Mouse (Mus musculus): ENCODE measurements around the gene Angptl4.
"Not testable (repeated sequence)": the region's sequence is repeated elsewhere in the genome, so short reads cannot be mapped to it uniquely, and the experiment has no call there.

The Angptl4 gene

DNA sequence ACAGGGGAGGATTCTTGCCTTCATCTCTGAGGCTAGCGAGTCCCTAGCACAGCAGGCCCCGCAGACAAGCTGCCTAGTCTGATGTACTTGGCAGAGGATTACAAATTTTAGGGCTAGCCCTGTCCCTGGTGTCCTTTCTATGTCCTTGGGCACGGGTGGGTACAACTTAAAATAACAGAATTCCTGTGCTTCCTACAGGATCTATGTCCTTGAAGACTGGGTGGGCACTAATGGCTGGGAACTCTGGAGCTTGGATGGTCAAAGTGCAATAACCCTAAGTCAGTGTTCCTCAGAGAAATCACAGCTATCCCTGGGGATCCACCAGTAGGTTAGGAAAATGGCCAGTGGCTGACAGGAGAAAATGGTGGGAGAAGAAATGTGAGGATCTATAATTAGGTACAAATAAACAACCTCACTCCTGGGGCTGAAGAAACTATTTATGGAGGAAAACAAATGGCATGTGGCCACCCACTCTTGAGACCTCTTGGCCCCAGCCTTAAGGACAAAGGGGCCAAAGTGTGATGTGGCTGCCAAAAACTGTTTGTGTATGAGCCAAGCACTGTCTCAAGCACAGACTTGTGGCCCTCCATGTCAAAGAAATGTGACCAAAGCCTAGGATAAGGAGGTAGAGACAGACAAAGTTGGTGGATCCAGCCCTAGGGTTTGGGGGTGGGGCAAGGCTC is 25.4 kb downstream of the Angptl4 start:
- DNase-seq (ENCODE audit: low spot score in 2 of 2) = no peak

DNA sequence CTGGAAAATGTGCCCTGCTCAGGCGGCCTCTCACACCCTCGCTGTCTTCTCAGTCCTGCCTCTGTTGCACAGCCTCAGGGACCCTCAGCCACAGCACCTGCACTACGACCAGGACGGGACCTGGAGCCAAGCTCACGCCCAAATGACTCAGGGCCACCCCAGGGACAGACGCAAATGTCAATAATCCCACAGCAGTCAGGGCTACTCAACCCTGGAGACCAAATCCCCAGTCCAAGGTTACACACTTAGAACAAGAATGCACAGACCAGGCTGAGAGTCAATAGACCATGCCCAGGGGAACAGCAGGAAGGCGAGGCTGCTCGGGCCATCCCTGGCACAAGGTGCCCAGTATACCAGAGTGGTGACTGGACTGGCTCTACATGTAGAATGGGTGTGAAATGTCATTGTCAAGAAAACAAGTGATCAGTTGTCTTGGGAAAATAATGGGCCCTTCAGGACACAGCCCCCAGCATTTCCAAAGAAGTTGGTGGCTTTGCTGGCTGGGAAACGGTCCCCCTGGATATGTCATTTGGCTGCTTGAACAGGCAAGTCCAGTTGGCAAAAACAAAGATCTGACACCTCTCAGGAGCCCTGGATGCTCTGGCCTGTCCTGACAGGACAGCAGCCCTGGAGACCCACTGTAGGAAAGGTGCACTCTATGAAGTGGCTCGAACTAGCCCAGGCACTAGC is 26.1 kb downstream of the Angptl4 start:
- DNase-seq (ENCODE audit: low spot score in 2 of 2) = no peak

DNA sequence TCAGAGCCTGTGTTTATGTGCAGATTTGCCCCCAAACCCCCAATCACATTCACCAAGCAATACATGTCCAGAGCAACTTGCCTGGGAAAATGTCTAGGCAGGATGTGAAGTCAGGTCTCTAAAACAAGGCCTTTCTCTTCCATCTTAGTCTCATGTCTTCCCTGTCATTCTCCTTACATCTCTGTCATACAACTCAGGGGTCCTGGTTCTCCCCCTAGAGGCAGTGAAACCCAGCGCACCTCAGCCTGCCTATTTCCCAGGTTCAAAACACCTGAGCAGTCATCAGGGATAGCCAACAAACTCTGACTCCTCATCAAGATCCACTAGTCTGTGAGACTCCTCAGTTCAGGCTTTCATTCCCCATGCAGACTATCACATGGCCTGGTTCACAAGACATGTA is 27.0 kb downstream of the Angptl4 start:
- DNase-seq (ENCODE audit: low spot score in 2 of 2) = no peak

DNA sequence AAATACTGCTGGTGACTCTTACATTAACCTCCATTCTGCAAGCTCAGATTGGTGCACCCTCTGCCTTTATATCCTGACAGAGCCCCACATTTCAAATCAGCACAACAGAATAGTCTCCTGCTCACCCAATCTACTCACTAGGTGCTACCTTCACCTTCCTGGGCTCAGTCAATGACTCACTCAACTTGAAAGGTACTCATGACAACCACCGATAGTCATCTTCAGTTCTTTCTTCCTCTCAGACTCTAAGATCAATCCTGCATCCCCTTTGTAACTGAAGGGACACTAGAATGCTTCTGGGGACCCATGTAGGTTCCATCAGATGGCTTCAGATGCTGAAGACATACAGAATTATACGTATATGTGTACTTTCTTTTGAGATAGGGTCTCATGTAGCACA is 29.3 kb downstream of the Angptl4 start:
- no peak for DNase-seq (ENCODE audit: low spot score in 2 of 2)

DNA sequence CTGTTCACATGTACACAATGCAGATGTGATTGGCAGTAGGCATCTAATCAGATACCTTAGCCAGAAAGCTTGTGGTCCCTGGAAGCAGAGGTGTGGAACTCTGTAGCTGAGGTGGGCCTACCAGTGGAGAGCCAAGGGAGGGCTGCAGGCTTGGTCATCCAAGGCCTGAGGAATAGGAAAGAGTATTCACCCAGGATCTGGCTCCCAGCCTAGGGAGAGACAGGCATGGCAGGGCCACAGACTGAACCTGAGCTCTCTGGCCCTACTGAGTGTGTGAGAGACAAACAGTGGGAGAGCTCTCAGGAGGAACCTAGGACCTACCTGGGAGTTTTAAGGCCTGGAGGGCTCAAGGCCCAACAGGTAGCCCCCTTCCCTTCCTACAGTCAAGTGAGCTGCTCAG is 30.4 kb downstream of the Angptl4 start:
- DNase-seq (ENCODE audit: low spot score in 2 of 2) = no peak

DNA sequence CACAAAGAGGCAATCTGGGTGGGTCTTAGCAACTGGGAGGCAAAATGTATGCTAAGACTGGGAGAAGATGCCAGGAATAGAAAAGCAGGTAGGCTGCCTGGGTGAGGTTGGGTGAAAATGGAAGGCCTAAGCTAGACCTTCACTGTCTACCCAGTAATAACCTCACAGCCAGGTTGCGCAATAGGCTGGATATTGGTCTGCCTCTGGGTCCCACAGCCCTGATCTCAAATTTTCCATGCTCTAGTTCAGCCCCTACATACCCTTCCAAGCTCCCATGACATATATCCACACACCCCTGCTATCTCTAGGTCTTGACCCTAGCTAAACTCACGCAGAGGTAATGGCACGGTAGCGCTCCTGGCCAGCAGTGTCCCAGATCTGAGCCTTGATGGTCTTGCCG is 32.2 kb downstream of the Angptl4 start:
- DNase-seq (ENCODE audit: low spot score in 2 of 2) = no peak

DNA sequence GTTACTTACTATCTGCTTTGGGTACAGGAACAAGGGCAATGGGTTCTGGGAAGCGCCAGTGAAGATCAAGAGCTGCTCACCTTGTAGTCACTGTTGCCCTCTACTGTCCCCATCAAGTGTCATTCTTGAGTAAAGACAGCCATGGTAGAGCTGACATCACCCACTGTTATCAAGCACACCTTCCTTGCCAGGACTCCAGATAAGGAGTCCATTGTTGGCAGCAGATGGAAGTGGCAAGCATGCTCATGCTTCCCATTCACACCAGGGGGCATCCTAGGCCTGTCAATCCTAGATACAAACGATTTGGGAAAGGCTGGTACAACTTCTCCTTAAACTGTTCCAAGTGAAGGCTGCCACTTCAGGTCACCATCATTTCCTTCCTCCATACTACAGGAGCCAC is 35.6 kb downstream of the Angptl4 start:
- no peak for DNase-seq (ENCODE audit: low spot score in 2 of 2)

DNA sequence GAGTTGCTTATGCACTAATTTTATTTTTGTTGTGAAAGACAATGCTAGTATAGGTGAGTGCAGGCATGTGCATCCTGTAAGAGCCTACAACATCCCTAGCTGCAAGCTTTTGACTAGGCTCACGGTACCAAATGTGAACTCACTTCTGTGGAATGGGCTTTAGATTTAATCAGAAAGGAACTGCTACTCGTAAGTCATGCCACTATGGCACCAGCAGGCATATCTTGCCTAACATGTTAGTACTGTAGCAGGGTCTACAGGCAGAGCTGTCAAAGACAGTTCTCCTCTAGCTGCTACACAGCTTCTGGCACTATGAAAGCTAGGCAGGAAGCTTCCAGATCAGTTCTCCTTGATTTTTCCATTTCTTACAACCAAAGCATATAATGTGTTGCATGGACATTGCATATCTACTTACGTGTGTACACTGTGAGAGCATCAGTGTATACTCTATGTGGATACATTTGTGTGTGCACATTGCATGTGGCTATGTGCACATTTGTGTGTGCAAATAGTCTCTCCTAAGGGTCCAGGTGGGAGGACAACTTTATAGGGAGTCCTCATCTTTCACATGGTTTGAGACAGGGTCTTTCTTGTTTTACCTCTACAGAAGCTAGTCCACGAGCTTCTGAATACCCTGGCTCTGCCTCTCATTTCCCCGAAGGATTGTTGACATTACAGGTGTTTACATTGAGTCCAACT is 36.8 kb downstream of the Angptl4 start:
- DNase-seq (ENCODE audit: low spot score in 2 of 2) = no peak

DNA sequence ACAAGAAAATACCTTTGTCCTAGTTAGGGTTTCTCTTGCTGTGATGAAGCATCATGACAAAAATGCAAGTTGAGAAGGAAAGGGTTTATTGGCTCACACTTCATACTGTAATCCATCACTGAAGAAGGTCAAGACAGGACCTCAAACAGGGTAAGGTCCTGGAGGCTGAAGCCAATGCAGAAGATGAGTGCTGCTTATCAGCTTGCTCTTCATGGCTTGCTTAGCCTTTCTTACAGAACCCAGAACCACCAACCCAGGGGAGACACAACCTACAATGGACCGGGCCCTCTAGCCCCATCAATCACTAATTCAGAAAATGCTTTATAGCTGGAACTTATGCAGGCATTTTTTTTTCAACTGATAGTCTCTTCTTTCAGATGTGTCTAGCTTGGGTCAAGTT is 39.2 kb downstream of the Angptl4 start:
- DNase-seq (ENCODE audit: low spot score in 2 of 2) = no peak

DNA sequence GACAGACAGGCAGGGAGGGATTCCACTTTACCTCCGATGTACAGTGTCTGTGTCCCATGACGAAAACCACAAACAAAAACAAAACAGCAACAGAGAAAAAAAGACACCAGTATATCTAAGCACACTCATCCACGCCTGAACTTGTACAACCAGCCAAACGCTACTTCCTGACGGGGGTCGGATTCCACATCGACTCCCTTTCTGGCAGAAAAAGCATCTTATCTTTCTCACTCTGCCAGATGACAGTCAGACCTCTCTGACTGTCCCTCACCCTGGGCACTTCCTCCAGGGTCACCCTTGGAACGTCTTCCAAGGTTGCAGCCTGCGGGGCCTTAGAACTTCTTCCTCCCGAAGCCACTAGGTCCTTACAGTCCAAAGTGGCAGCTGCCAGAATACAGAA is 48.1 kb downstream of the Angptl4 start:
- not testable (repeated sequence) for DNase-seq (ENCODE audit: low spot score in 2 of 2)

DNA sequence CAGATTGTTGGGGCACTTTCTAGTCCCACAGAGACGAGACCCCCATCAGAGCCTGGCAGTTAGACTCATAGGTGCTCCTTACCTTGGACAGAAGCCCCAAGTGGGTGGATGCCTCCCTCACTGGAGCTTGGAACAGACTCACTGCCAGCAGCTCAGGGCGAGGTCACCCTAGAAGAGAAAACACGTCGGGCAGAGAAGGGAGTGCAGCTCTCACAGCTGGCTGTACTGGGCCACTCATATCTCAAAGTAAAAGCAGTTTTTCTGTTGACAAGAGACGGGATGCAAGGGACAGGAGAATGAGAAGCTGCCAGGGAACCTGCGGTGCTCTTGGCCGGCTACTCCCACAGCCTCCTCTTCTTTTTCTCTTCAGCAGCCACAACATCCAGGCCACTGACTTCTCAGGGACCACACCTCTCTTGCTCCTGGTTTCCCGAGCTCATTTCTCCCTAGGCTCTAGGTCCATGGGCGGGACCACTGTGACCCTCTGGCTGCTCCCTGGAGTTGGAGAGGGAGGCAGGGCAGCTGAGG is 49.0 kb downstream of the Angptl4 start:
- DNase-seq (ENCODE audit: low spot score in 2 of 2) = not testable (repeated sequence)

DNA sequence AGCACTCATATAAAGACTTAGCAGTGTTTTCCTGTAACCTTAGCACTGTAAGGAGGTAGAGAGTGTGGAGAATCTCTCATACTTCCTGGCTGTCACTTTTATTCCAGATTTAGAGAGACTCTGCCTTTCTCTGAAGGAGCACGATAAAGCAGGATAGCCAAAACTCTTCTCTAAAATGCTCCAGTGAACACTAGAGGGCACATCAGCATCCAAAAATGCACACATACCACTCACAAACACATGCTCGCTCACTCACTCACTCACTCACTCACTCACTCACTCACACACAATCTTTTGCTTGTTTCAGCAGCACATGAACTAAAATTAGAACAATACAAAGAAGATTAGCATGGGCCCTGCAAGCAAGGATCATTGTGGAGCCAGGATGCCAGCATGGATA is 52.4 kb downstream of the Angptl4 start:
- no peak for DNase-seq (ENCODE audit: low spot score in 2 of 2)

DNA sequence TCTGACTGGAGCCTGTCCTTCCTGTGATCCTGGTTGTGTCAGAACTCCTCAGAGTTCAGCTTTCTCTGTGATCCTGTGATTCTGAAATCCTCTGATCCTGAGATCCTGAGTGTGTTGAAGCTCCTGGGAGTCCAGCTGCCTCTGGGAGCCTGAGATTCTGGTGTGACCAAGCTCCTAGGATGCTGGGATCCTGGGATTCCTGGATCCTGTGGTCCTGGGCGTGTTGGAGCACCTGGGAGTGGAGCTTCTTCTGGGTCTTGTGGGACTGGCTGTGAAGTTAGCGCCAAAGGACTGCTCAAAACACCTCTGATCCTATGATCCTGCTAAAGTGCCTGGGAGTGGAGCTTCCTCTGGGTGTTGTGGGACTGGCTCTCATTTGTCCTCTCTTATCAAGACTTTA is 53.2 kb downstream of the Angptl4 start:
- no peak for DNase-seq (ENCODE audit: low spot score in 2 of 2)
